Mouse (Mus musculus) forebrain, embryonic 16.5 days (tissue): ENCODE measurements around the gene Gga3. TPM values are rescaled to one million over a fixed set of nuclear protein-coding genes. Genes with fewer than 3 reads are reported as not detected.

ENCODE experiments used
- ATAC-seq: fragments of 200-750 bp; cut with Nextera tagmentation; 2 replicates; pipeline ENCODE4 v1.8.0; 2017; ENCODE audit warnings: mild to moderate bottlenecking, moderate library complexity
- H3K27ac ChIP-seq: fragments of 300-500 bp; sonication (generic); 2 replicates; pipeline ENCODE4 v1.5.1; 2014; ENCODE audit warnings: low read length, control low read depth
- H3K27me3 ChIP-seq: fragments of 300-500 bp; sonication (generic); replicated peaks from 2 replicates; pipeline ENCODE4 v1.6.1; 2014; ENCODE audit warnings: low read length; ENCODE audit not compliant: control insufficient read depth, insufficient read depth
- H3K36me3 ChIP-seq: fragments of 300-500 bp; sonication (generic); 2 replicates; pipeline ENCODE4 v1.6.1; 2014; ENCODE audit not compliant: control insufficient read depth, insufficient read depth
- H3K4me1 ChIP-seq: fragments of 300-500 bp; sonication (generic); replicated peaks from 2 replicates; pipeline ENCODE4 v1.6.1; 2014; ENCODE audit warnings: low read length; ENCODE audit not compliant: control insufficient read depth, insufficient read depth
- H3K4me2 ChIP-seq: fragments of 300-500 bp; sonication (generic); 2 replicates; pipeline ENCODE4 v1.6.1; 2014; ENCODE audit warnings: mild to moderate bottlenecking, low read length, control low read depth
- H3K4me3 ChIP-seq: fragments of 300-500 bp; sonication (generic); replicated peaks from 2 replicates; pipeline ENCODE4 v1.5.1; 2014; ENCODE audit warnings: mild to moderate bottlenecking, low read length, control low read depth
- H3K9ac ChIP-seq: fragments of 300-500 bp; sonication (generic); replicated peaks from 2 replicates; pipeline ENCODE4 v1.6.1; 2014; ENCODE audit warnings: low read depth, low read length, control low read depth
- H3K9me3 ChIP-seq: fragments of 300-500 bp; sonication (generic); 2 replicates; pipeline ENCODE4 v1.6.1; 2016; ENCODE audit warnings: low read length; ENCODE audit not compliant: control insufficient read depth
- WGBS: fragments of 180-500 bp; shearing (Covaris S2); extraction: QIAGEN DNeasy Blood & Tissue Kit; methylation state at CpG from one replicate; pipeline ENCODE4 v1.1.7; 2014; 5-methylcytosine and 5-hydroxymethylcytosine counted together
- polyA plus RNA-seq: library from polyadenylated mRNA; unstranded; fragments of >200 nt; fragmentation: Nextera tagmentation; extraction: Ambion mirVana; gene quantifications from 2 replicates; pipeline ENCODE4 v1.2.1, GENCODE M21; 2015

Gene Gga3
- polyA plus RNA-seq, 1 experiment from 2014 or later, result 37.4 TPM

GRCm38 (mm10) chr11:115606733-115607132 lies 2.9 kb upstream of the Gga3 start:
- WGBS, result 93% methylated on average over 18 of the region's 18 CpGs
- Histone ChIP-seq H3K9me3 (no peaks in the 10 kb centered on the region), H3K4me3 (no peak overlapping the region), H3K27ac (no peak overlapping the region), H3K36me3 (peaks cover 17% of the 10 kb centered on the region), H3K27me3 (no peaks in the 10 kb centered on the region), H3K9ac (no peak overlapping the region), H3K4me1 (peaks cover 23% of the 10 kb centered on the region), H3K4me2 (no peak overlapping the region)
- no peak for ATAC-seq

- H3K4me3 ChIP-seq, result peak overlapping the region; percentile 96
- peak overlapping the region; percentile 93 for H3K27ac ChIP-seq
- H3K9ac ChIP-seq, result peak overlapping the region; percentile 97
- no peaks in the 10 kb centered on the region for H3K27me3 ChIP-seq
- peaks cover 17% of the 10 kb centered on the region for H3K36me3 ChIP-seq
- ATAC-seq, result peak; percentile 34
- WGBS, result under 1% methylated on average over 26 of the region's 26 CpGs
- no peaks in the 10 kb centered on the region for H3K9me3 ChIP-seq
- H3K4me2 ChIP-seq, result peak overlapping the region; percentile 91
- H3K4me1 ChIP-seq, result peaks cover 21% of the 10 kb centered on the region
These were observed 449 bp upstream of the Gga3 start for GRCm38 (mm10) chr11:115604304-115604696.

- peak overlapping the region; percentile 97 for H3K9ac ChIP-seq
- H3K4me2 ChIP-seq, result peak overlapping the region; percentile 83
- peaks cover 21% of the 10 kb centered on the region for H3K4me1 ChIP-seq
- H3K36me3 ChIP-seq, result peaks cover 14% of the 10 kb centered on the region
- peak overlapping the region; percentile 93 for H3K27ac ChIP-seq
- H3K9me3 ChIP-seq, result no peaks in the 10 kb centered on the region
- peak overlapping the region; percentile 96 for H3K4me3 ChIP-seq
- no peak for ATAC-seq
- WGBS, result 7% methylated on average over 15 of the region's 15 CpGs
- H3K27me3 ChIP-seq, result no peaks in the 10 kb centered on the region
These were observed 749 bp downstream of the Gga3 start for GRCm38 (mm10) chr11:115603128-115603475.

- ATAC-seq, result no peak
- H3K27me3 ChIP-seq, result no peaks in the 10 kb centered on the region
- no peak overlapping the region for H3K9ac ChIP-seq
- H3K4me1 ChIP-seq, result peaks cover 21% of the 10 kb centered on the region
- H3K36me3 ChIP-seq, result no peaks in the 10 kb centered on the region; the same call in 1 of the 2 replicates
- H3K4me3 ChIP-seq, result no peak overlapping the region
- H3K27ac ChIP-seq, result no peak overlapping the region
- H3K4me2 ChIP-seq, result no peak overlapping the region
- H3K9me3 ChIP-seq, result no peaks in the 10 kb centered on the region
- whole genome bisulfite sequencing, result 99% methylated on average over 4 of the region's 4 CpGs
These were observed 2.7 kb downstream of the Gga3 start for GRCm38 (mm10) chr11:115601174-115601573.

- H3K27me3 ChIP-seq, result no peaks in the 10 kb centered on the region
- H3K4me2 ChIP-seq, result no peak overlapping the region
- ATAC-seq, result no peak
- no peaks in the 10 kb centered on the region; the same call in 1 of the 2 replicates for H3K36me3 ChIP-seq
- no peak overlapping the region for H3K27ac ChIP-seq
- H3K9me3 ChIP-seq, result no peaks in the 10 kb centered on the region
- 98% methylated on average over 15 of the region's 15 CpGs for WGBS
- no peak overlapping the region for H3K9ac ChIP-seq
- H3K4me1 ChIP-seq, result peaks cover 21% of the 10 kb centered on the region
- no peak overlapping the region for H3K4me3 ChIP-seq
These were observed 3.1 kb downstream of the Gga3 start for GRCm38 (mm10) chr11:115600743-115601142.

GRCm38 (mm10) chr11:115599722-115600121 lies 4.1 kb downstream of the Gga3 start:
- peaks cover 16% of the 10 kb centered on the region for H3K4me1 ChIP-seq
- H3K4me2 ChIP-seq, result no peak overlapping the region
- ATAC-seq, result no peak
- H3K9ac ChIP-seq, result no peak overlapping the region
- no peaks in the 10 kb centered on the region; the same call in 1 of the 2 replicates for H3K36me3 ChIP-seq
- 94% methylated on average over 7 of the region's 7 CpGs for WGBS
- H3K4me3 ChIP-seq, result no peak overlapping the region
- H3K27ac ChIP-seq, result no peak overlapping the region
- no peaks in the 10 kb centered on the region for H3K9me3 ChIP-seq
- no peaks in the 10 kb centered on the region for H3K27me3 ChIP-seq

- ATAC-seq, result no peak
- 93% methylated on average over 4 of the region's 4 CpGs for WGBS
- no peaks in the 10 kb centered on the region for H3K9me3 ChIP-seq
These were observed 5.5 kb downstream of the Gga3 start for GRCm38 (mm10) chr11:115598309-115598708.

GRCm38 (mm10) chr11:115595209-115595608 lies 8.6 kb downstream of the Gga3 start:
- Histone ChIP-seq H3K36me3 (peaks cover 15% of the 10 kb centered on the region), H3K4me3 (no peak overlapping the region), H3K4me2 (no peak overlapping the region), H3K27ac (no peak overlapping the region), H3K9ac (no peak overlapping the region), H3K4me1 (no peaks in the 10 kb centered on the region), H3K27me3 (no peaks in the 10 kb centered on the region), H3K9me3 (no peaks in the 10 kb centered on the region)
- WGBS, result 96% methylated on average over 3 of the region's 3 CpGs
- no peak for ATAC-seq

More at GRCm38 (mm10) chr11:115598309-115598708, 5.5 kb downstream of the Gga3 start:
- no peak overlapping the region for H3K4me3 ChIP-seq
- H3K27me3 ChIP-seq, result no peaks in the 10 kb centered on the region
- peaks cover 12% of the 10 kb centered on the region for H3K4me1 ChIP-seq
- H3K36me3 ChIP-seq, result peaks cover 5% of the 10 kb centered on the region
- no peak overlapping the region for H3K4me2 ChIP-seq
- H3K27ac ChIP-seq, result no peak overlapping the region
- no peak overlapping the region for H3K9ac ChIP-seq

- Histone ChIP-seq H3K27ac (no peak overlapping the region), H3K9ac (no peak overlapping the region), H3K4me1 (no peaks in the 10 kb centered on the region), H3K4me2 (no peak overlapping the region), H3K9me3 (no peaks in the 10 kb centered on the region), H3K27me3 (no peaks in the 10 kb centered on the region), H3K4me3 (no peak overlapping the region), H3K36me3 (peaks cover 41% of the 10 kb centered on the region)
- no peak for ATAC-seq
- WGBS, result 90% methylated on average over 2 of the region's 2 CpGs
These were observed 13.2 kb downstream of the Gga3 start for GRCm38 (mm10) chr11:115590526-115591075.

- H3K4me2 ChIP-seq, result no peak overlapping the region
- no peak overlapping the region for H3K27ac ChIP-seq
- H3K4me3 ChIP-seq, result no peak overlapping the region
- ATAC-seq, result no peak
- 88% methylated on average over 9 of the region's 9 CpGs for WGBS
- no peaks in the 10 kb centered on the region for H3K9me3 ChIP-seq
- H3K4me1 ChIP-seq, result no peaks in the 10 kb centered on the region
- no peaks in the 10 kb centered on the region for H3K27me3 ChIP-seq
- H3K9ac ChIP-seq, result no peak overlapping the region
- peaks cover 38% of the 10 kb centered on the region for H3K36me3 ChIP-seq
These were observed 15.9 kb downstream of the Gga3 start for GRCm38 (mm10) chr11:115587984-115588383.
